Mouse (Mus musculus): ENCODE data around the gene Cntd1.
A peak's percentile ranks its signal among the peaks of the same experiment; 100 is the strongest.
"Not testable (repeated sequence)": the region's sequence is repeated elsewhere in the genome, so short reads cannot be mapped to it uniquely, and the experiment has no call there.

Gene Cntd1

DNA sequence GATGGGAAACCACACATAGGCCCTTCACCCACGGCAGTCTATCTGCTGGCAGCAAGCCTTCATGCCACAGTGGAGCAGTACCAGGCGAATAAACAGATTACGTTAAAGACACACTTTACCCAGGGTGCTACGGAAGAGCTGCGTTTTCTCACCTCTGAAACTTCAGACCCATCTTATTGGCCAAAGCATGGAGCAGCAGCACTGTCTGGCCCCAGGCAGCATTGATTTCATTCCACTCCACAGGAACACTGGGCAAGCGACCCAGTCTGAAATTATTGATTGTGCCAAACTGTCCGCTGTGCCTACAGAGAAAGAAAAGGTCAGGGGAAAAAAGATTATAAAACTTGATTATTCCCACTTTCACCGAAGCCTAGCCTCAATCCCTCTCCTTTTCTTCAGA is 12.4 kb downstream of the Cntd1 start:
- DNase-seq (ENCODE audit: low spot score), result no peak

DNA sequence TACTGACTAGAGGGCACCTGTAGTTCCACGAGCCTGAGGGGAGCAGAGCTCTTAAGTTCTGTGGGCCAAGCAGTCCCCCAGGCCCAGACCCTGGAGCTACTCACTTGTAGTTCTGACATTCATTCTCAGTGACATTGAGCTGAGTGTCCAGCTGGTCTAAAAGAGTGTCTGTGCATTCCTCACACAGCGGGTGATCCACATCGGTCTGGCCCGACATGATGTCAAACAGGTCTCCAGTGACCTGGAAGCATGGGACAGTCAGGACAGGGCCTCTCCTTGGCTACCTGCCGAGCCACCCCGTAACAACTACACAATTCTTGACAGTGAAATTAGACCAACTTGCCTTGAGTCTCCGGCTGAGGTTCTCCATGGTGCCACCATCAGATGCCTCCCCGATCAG is 16.4 kb downstream of the Cntd1 start:
- no peak for DNase-seq (ENCODE audit: low spot score)

DNA sequence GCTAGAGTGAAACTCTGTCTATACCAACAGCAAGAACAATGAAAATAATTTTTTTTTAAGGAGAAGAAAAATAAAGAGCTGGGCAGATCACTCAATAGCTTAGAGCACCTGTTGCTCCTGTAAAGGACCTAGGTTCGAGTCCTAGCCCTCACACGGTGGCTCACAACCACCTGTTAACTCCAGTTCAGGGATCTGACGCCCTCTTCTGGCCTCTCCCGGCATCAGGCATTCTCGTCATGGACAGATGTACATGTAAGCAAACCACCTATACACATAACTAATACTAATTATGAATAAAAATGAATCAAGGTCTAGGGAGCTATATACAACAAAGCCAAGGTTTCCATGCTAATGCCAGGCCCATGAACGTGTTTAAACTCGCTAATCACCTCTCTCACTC is 22.1 kb downstream of the Cntd1 start:
- no peak for DNase-seq (ENCODE audit: low spot score)

DNA sequence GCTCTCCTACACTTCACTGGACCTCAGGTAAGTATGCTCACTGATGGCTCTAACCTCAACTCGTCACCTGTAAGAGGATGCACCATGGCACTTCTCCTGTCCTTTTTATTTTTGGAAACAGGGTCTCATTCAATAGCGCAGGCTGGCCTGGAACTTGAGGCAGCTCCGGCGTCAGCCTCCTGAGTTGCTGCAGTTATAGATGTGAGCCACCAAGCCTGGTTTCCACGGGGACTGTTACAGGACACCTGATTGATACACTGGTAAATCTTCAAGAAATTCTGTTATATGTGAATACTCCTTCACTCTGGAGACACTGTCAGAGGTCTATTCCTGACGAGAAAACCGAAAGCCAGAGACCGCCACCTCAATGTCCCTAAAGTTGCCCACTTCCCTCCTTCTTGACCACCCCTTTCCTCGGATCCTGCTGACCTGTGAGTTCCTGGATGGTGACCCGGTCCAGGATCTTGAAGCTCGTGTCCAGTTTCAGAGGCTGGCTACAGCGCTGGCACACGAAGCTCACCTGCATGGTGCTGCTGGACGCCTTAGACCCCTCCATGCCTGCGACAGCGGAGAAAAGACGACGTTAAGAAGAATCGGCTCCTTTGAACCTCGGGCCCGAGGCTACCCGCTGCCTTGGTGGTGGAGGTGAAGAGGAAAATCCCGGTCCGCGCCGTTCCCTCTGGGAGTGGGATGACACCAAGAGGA is 22.6 kb downstream of the Cntd1 start:
- DNase-seq (ENCODE audit: low spot score), result no peak

DNA sequence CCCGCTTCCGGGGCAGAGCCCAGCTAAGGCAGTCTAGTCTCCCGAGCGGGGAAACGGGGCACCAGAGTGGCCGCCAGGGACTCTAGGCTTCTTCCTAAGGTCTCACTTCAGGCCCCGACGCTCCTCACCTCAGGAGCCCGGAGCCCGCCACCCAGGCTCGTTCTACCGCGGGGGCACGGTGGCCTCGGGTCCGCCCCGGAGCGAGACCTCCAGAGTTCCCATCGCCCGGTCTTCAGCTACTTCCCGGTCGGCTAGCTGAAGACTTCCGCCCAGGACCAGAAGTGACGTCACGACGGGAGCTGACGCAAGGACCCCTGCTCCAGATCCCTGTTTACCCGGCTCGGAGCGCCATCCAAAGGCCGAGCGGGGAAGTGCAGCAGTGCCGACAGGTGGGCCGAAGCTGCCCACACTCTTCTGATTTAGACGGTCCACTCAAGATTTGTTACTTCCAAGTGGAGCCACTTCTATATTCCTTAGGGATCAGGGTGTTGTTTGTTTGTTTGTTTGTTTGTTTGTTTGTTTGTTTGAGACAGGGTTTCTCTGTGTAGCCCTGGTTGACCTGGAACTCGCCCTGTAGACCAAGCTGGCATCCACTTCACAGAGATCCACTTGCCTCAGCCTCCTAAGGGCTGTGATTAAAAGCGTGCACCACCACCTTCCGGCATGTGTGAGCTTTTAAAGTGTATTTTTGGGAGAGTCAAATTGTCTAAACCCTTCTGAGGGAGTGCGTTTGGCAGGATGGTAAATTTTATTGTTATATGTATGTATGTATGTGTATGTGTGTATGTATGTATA is 23.4 kb downstream of the Cntd1 start, which contains the start of gene Becn1:
Becn1 (minus strand) TSS at position 283 of the 795 bp plus-strand sequence.
- peak; percentile 99 for DNase-seq (ENCODE audit: low spot score)

DNA sequence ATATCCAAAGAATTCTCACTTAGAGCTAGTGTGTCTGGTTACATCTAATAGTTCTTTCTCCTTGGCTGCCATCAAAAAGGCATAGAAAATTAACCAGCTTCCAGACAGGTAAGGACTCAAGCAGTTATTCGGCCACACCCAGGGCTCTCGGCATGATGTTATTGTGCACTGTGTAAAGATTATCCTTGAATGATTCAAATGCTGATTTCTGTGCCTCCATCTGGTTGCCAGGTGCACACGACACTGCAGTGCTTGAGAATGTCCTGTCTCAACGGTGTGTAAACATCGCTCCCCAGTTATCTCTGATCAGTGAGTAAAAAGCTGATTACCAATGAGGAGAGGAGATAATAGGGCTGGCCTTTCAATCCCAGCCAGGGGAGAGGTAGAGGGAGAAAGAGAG is 28.9 kb downstream of the Cntd1 start:
- no peak for DNase-seq (ENCODE audit: low spot score)

DNA sequence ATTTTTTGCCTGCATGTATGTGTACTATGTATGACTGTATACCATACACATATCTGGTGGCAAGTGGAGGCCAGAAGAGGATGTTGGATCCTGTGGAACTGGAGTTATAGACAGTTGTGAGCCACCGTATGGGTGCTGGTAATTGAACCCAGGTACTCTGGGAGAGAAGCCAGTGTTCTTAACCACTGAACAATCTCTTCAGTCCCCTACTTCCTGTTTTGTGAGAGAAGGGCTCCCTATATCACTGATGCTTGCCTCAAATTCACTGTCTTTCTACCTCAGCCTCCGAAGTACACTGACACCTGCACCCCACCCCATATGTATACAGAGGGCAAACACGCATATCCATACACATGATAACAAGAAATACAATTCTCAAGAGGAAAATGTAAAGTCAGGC is 32.3 kb downstream of the Cntd1 start:
- no peak for DNase-seq (ENCODE audit: low spot score)

DNA sequence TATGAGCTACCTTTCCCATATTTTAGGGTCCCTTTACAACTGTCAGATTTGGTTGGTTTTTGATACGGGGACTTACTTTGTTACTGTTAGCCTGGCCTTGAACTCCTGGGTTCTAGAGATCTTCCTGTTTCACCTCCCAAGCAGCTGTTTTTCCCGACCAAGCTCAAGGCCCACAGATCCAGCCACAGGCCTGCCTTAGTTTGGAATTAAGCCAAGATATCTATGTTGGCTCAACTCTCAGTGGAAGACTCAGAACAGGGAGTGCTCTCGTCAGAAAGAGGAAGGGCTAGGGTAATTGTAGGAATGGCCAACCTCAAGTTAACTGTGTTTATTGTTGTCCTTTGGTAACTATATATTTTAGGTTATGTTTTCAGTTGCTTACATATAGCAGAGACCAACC is 33.3 kb downstream of the Cntd1 start:
- no peak for DNase-seq (ENCODE audit: low spot score)

DNA sequence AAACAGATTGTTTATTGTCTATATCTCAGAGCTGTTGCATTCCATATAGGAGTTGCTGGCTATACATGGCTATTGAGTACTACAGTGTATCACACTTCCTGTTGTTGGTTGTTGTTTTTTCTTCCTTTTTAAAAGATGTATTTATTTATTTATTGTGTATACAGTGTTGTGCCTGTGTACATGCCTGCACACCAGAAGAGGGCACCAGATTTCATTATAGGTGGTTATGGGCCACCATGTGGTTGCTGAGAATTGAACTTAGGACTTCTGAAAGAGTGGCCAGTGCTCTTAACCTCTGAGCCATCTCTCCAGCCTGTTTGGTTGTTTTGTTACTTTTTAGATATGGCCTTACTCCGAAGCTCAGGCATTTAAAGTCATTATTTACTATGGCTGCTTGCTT is 35.8 kb downstream of the Cntd1 start:
- DNase-seq (ENCODE audit: low spot score), result no peak

DNA sequence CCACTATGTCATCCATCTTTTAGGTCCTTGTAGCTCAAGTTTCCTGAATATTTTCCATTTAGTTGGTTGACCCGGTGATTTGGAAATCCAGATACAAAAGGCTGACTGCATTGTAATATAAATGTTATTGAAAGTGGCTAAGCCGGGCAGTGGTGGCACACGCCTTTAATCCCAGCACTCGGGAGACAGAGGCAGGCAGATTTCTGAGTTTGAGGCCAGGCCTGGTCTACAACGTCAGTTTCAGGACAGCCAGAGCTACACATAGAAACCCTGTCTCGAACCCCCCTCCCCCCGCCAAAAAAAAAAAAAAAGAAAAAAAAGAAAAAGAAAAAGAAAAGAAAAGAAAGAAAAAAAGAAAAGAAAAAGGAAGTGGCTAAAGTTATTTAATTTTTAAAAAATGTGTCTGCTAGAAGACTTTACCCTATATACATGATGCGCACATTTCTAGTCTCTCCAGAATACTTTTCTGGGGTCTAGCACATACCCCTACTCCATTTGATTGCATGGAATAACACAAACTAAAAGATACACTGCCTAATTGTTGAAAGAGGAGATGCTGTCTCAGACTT is 36.4 kb downstream of the Cntd1 start:
- no peak for DNase-seq (ENCODE audit: low spot score)

DNA sequence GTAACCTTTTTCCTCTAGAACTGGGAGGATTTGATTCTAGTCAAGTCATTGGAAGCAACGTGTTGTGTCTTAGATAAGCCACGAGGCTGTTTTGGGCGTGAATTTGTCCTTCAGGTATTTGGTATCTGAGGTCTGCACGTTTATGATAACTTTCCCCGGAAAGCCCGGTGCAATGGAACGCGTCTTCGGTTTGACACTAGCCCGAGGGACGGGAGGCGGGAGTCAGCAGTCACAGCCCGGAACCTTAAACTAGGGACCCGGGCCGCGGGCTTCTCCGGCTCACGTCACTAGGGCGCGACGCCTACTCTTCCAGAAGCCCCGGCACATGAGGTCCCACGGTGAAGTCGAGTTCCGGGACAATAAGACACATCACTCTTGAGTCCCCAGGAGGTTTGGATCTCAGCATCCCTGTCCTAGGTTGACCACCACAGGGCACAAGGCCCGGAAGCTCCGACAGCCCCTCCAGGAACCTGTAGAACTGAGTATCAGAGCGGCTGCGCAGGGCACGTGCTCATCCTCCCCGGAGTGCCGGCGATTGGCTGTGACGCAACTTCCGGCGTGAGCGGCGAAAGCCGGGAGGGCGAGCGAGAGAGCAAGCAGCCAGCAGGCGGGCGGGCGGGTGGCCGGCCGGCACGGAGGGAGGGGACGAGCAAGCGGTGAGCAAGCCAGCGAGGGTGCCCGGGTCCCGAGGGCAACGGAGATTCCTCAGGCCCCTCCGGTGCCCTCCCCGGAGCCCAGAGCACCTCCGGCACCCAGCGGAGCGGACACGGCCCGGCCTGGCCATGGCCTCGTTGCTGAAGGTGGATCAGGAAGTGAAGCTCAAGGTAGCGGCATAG is 37.1 kb downstream of the Cntd1 start, which contains the start of gene Psme3:
Psme3 (plus strand) TSS at position 549 of the 836 bp plus-strand sequence.
- DNase-seq (ENCODE audit: low spot score), result peak; percentile 92

DNA sequence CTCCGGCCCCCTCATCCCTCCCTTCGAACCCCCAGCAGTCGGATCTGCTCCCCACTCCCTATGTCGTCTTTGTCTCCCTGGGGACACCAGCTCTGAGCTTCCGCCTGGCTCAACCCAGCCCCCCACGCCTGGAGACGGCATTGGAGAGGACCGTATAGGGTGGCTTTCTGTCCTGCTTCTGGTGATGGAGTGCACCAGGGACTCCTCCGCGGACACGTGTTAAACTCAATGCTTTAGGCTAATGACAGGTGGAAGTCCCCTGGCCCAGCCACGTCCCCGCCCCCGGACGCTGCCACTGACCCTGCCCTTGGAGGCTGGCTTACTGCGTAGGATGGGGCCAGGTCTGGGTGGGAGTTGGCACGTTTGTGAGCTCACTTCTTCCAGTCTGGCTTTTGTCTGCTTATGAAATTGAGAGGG is 37.7 kb downstream of the Cntd1 start:
- DNase-seq (ENCODE audit: low spot score), result no peak

DNA sequence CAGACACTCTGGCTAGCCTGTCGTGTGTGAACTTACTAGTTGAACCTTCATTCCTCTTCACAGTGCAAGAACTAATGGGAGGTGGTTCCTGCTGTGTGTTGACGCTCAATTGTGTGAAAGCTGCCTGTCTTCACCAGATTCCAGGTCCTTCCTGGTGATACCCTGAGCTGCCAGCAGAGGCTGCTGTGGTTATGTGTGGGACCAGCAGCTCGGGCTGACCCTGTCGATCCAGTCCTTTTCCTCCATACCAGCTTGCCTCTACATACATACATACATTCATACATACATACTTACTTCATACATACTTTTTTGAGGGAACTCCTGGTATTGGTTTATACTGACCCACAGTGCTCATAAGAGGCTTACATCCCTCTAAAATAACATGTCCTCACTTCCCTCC is 44.8 kb downstream of the Cntd1 start:
- DNase-seq (ENCODE audit: low spot score), result peak; percentile 77

DNA sequence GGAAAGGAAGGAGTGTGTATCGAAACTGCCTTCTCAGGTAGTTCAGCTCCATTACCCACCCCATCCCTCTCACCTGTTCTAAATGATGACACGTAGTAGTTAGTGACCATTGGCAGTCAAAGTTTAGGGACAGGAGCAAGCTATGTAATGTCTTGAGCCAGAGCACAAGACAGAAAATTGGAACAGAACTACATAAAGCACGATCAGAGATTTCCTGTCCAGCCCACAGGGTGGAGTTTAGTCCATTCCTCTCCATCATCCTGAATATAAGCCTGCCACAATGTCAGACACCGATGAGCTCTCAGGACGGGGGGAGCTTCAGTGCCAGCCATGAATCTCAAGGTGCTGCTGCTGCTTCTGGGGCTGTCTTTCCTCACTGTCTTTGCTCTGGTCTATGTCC is 46.0 kb downstream of the Cntd1 start, which contains the start of gene Aoc2:
Aoc2 (plus strand) TSS at position 301 of the 400 bp plus-strand sequence.
- no peak for DNase-seq (ENCODE audit: low spot score)

DNA sequence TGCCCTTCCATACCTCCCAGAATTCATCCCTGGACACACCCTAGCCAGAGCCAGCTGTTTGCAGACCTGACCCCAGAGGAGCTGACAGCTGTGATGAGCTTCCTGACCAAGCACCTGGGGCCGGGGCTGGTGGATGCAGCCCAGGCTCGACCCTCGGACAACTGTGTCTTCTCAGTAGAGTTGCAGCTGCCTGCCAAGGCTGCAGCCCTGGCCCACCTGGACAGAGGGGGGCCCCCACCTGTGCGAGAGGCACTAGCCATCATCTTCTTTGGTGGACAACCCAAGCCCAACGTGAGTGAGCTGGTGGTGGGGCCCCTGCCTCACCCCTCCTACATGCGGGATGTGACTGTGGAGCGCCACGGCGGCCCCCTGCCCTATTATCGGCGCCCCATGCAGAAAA is 46.4 kb downstream of the Cntd1 start:
- not testable (repeated sequence) for DNase-seq (ENCODE audit: low spot score)

DNA sequence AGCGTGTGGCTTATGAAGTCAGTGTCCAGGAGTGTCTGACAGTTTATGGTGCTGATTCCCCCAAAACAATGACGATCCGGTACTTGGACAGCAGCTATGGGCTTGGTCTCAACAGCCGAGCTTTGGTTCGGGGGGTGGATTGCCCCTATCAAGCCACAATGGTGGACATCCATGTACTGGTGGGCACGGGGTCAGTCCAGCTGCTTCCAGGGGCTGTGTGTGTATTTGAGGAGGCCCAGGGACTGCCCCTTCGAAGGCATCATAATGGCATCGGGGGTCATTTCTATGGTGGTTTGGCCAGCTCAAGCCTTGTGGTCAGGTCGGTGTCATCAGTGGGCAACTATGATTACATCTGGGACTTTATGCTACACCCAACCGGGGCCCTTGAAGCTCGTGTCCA is 47.3 kb downstream of the Cntd1 start:
- no peak for DNase-seq (ENCODE audit: low spot score)

DNA sequence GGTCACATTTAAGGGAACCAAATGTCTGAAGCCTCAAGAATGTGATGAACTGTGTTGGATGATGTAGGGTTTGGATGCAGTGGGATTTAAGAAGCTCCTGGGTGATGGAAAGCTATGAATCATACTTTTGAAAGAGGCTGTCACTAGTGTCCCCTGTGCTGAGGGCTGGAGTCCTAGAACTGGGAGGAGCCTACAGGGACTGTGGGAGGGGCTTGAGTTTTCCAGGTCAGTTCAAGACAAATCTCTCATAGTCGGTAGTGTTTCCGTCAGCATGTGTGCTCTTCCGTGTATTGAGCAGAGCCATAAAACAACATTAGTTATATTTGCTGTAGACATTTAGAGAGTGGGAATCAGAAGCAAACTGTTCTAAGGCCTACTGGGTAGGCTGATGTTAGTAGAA is 48.5 kb downstream of the Cntd1 start:
- no peak for DNase-seq (ENCODE audit: low spot score)

DNA sequence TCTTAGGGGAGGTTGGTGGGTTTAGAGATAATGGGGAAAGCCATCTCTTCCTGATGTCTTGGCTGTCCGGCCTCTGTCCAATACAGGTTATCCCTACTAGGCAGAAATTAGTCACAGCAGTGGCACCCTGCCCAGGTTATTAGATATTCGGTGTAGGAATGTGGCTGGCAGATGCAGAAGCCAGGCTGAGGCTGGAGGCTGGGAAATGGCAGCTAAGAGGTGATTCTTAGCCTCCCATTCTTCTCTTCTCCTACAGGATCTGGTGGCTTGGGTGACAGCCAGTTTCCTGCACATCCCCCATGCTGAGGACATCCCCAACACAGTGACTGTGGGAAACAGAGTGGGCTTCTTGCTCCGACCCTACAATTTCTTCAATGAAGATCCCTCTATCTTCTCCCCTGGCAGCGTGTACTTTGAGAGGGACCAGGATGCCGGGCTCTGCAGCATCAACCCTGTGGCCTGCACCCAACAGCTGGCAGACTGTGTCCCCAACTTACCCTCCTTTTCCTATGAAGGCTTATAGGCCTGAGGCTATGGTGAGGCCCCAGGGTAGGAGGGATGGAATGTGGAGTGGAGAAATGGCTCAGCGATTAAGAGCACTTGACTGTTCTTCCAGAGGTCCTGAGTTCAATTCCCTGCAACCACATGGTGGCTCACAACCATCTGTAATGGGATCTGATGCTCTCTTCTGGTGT is 50.3 kb downstream of the Cntd1 start:
- DNase-seq (ENCODE audit: low spot score), result peak; percentile 65

DNA sequence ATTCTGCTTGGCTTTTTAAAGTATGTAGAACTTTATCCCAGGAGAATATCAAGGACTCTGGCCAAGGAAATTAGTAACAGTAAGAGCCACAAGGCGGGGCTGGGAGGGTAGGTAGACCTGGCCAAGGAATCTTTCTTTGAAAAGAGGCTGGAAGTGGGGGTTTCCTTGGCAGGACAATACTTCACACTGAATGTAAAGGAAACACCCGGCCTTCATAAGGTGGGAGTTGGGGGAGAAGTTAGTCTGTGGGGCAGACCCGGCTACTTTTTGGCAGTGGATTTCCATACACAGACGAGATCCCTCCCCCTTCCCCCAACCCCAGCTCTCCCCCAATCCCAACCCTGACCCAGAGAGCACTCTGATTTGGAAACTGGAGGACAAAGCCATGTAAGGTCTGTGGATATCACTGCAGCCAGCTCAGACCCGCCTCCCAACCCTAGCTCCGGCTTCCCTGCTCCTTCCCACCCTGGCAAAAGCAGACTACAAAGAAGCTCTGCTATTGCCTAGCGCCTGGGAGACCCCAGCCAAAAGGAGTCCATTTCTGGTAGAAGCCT is 51.6 kb downstream of the Cntd1 start, which contains the start of gene Aoc3:
Aoc3 (plus strand) TSS at position 235 of the 554 bp plus-strand sequence.
- DNase-seq (ENCODE audit: low spot score), result peak; percentile 38

DNA sequence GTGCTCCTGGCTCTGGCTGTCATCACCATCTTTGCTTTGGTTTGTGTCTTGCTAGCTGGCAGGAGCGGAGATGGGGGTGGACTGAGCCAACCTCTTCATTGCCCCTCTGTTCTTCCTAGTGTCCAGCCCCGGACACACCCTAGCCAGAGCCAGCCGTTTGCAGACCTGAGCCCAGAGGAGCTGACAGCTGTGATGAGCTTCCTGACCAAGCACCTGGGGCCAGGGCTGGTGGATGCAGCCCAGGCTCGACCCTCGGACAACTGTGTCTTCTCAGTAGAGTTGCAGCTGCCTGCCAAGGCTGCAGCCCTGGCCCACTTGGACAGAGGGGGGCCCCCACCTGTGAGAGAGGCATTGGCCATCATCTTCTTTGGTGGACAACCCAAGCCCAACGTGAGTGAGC is 52.1 kb downstream of the Cntd1 start:
- not testable (repeated sequence) for DNase-seq (ENCODE audit: low spot score)

DNA sequence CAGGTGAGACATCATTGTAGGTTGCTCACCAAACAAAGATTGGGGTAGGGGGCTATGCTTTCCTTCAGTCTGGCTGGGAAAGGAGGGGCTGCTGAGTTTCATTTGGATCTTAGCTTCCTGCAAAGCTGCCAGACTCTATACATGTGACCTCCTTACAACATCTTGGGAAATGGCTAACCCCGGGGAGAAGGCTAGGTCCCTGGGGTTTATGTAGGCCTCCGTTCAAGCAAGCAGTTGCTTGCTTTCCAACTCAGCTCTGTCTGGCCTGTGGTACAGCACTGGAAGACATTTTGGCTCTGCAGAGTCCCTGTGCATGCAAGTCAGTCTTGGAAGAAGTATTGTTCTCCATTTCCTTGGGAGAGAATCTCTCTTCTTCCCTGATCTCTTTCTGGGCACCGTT is 53.7 kb downstream of the Cntd1 start:
- DNase-seq (ENCODE audit: low spot score), result no peak
